Mouse (Mus musculus): Measurements from ENCODE around the gene Odf3l1.

Gene Odf3l1

DNA sequence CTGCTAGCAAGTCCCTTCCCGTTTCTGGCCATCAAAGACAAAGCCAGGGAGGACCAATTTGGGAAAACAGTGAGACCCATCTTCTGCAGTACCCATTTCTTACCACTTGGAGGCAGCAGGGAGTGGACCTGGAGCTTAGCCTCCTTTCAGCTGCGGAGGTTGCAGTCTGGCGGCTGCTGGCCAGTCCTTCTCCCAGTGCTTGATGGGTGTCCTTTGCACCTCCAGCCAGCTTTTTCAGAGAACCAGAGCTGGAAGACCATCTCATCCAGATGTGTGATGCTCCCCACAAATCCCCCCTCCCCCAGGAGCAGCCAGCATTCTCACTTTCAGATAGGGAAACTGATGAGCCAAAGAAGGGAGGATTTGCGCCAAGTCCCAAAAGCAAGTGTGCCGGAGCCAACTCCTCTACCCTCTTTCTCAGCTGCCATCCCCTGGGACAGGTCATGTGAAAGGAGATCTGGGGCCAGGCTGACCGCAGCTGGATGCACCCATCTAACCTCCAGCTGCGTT is 20.7 kb downstream of the Odf3l1 start:
- DNase-seq (ENCODE audit: low spot score), result peak; percentile 75

DNA sequence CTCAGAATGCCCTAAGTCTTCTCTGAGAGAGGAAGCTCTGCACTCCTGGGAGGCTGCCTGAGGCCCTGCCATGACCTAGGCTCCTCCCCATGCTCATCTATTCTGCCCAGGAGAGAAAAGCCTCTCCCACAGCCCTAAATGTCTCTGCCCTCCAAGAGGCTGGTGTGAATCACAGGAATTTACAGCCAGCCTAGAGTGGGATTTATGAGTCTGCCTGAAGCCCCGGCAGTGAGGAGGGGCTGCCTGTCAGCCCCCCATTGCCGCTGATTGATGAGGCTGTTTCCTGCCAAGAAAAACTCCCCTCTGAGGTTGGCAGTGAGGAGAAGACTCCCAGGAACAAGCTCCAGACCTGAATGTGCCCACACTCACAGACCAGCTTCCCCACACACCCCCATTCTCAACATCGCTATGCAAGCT is 22.2 kb downstream of the Odf3l1 start:
- no peak for DNase-seq (ENCODE audit: low spot score)

DNA sequence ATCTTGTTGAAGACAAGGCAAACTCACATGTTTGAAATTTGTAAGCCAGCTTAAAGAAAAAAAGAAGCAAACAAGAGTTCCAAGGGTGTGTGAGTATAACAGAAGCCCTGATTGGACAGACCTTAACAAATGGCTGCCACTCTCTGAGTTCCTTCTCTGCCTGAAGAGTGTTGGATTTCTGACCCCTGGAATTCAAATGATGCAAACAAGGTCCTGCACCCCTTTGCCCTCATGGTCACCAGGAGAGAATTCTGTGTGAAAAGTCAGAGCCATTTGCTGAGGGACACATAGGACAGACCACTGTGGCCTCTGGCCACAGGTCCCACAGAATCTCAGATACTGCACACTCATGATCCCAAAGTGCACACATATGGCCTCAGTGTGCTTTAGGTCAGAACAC is 22.6 kb downstream of the Odf3l1 start:
- DNase-seq (ENCODE audit: low spot score), result no peak

DNA sequence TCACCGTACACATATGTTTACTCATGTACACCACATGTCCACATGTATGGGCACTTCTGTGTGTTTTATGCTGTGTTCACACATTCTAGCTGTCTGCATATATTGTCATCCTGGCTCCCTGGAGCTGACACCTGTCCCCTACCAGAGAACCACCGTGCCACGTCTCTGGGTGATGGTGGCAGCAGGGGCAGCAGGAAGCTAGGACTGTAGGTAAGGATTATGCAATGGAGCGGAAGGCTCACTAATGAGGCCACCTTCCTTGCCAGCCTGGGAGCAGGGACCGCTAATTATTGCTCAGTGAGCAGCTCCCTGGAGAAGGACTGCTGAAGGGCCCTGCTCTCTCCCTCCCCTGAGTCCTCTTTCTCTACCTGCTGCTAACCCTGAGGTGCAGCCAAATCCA is 23.8 kb downstream of the Odf3l1 start:
- no peak for DNase-seq (ENCODE audit: low spot score)

DNA sequence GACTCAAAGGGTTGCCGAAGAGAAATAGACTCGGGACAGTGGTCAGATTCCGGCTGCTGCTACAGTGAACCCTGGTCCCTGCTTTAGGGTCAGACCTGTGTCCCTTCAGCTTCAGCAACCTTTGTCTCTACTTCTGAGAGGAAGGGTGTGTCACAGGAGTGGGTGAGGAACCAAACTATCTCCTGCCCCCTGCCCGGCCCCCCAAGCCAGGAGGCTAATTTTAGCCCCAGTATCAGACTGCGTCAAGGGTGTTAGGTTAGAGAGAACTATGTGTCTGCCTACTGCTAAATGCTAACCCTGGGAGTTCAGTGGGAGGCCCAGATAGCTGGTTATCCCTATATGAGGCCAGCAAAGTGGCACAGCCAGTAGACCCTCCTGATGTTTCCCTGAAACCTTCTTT is 29.3 kb downstream of the Odf3l1 start:
- no peak for DNase-seq (ENCODE audit: low spot score)

DNA sequence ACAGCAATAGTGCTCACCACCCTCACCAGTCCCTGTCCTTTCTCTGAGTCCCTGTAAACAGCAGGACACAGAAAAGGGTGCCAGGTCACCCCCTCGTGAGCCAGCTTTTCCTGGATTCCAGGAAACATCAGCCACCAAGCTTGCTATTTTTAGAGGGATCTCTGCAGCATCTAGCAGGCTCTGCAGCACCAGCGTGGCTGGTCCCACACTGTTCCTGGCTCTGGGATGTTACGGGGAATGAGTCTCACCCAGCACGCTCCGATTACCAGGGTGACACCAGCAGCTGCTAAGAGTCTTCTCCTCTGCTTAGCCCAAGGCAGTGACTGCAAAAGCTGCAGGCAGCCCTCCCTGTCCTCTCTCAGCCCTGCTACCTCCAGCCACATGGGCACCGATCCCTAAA is 31.6 kb downstream of the Odf3l1 start:
- no peak for DNase-seq (ENCODE audit: low spot score)

DNA sequence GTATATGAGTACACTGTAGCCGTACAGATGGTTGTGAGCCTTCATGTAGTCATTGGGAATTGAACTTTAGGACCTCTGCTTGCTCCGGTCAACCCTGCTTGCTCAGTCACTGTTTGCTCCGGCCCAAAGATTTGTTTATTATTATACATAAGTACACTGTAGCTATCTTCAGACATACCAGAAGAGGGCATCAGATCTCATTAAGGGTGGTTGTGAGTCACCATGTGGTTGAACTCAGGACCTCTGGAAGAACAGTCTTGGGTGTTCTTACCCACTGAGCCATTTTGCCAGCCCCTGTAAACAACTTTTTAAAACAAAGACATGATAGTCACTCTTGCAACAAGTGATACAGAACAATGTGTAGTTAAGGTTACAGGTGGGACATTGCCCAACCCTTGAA is 32.6 kb downstream of the Odf3l1 start:
- DNase-seq (ENCODE audit: low spot score), result no peak

DNA sequence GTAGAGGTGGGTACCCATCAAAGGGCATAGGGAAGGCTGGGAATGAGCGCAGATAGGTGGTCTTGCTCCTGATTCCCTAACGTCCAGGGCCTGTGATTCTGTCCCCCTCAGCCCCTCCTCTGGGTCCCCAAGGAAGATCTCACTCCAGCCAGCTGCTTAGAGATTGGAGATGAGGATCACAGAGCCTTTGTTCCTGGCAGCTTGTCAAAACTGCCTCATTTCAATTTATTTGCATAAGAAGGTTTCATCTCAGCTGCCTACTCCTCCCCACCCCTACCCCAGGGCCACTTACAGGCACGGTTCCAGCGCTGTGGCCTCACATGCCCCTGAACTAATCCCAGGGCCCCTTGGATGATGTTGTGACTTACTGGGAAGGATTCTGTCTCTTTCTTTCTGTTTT is 34.3 kb downstream of the Odf3l1 start:
- no peak for DNase-seq (ENCODE audit: low spot score)

DNA sequence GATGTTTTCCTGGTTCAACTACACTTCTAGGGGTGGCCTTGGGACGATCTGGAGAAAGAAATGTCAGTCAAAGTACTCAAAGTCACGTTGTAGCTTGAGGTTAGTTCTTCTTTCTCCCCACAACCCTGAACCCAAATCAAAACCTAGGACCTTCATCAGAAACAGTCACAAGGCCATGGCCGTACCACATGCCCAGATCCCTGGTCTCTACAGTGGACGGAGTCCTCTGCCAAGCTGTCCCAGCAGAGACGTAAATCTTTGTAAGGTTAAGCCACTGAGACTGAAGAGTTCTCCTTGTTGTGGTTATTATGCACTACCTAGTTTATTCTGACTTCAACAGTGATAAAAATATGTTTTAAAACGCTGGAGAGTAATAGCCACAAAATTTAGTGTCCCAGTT is 35.6 kb downstream of the Odf3l1 start:
- no peak for DNase-seq (ENCODE audit: low spot score)

DNA sequence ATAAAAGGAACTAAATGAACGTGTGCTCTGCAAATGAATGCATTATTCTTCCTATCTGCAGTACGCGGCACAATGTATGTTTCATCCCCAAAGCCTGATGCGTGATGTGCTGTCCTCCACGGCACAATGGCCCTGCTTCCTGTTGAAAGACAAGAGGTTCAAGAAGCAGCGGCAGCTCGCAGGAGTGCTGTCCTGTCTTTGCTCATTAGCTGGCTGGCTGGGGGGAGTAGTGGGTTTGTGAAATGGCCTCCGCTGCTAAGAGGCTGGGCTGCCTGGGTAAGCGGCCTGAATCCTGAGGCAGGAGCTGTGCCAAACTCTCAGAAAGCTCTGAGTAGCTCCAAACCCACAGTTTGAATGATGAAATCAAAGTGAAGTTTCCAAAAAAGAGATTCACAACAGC is 36.3 kb downstream of the Odf3l1 start:
- no peak for DNase-seq (ENCODE audit: low spot score)

DNA sequence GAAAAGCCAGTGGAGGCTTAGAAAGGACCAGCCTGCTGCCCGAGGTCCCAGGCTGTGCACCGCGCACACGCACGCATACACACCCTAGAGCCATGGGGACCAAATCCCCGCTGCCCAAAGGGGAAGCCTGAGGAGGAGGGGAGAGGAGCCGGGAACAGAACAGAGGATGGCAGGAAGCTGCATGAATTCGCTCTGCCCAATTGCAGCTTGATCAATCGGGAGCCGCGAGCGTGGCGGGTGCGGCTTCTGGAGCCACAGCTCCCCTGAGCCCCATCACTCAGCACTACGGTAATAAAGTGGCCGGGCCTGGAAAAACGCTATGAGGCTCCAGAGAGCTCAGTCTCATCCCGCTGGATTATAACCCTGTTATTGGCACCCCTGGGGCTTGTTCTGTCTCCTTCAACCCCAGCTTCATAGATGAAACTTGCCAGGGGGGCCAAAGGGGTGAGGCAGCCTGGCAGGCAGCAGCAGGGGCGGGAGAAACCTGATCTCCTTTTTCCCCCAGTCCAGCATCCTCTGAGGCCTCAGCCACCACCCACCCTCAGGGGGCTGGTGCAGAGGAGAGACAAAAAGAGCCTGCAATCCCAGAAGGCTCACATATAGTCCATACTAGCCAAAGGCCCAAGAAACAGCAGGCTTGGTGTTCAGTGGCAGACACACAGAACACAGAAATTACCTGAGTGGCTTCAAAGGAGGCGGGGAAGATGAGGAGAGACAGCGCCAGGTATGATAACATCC is 38.8 kb downstream of the Odf3l1 start:
- no peak for DNase-seq (ENCODE audit: low spot score)

DNA sequence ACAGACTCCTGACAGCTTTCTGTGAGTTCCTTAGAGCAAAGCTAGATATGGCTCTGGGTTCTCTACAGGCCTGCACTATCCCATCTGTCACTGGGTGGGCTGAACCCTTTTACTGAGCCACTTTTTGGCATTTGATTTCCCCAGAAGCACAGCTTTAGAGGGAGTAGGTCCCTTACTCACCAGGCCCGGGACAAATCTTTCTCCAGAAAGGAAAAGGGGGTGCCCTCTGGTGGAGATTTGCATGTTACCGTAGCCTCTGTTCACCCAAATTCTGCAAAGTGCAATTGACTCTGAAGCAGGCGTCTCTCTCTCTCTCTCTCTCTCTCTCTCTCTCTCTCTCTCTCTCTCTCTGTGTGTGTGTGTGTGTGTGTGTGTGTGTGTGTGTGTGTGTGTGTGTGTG is 39.6 kb downstream of the Odf3l1 start:
- peak; percentile 20 for DNase-seq (ENCODE audit: low spot score)

DNA sequence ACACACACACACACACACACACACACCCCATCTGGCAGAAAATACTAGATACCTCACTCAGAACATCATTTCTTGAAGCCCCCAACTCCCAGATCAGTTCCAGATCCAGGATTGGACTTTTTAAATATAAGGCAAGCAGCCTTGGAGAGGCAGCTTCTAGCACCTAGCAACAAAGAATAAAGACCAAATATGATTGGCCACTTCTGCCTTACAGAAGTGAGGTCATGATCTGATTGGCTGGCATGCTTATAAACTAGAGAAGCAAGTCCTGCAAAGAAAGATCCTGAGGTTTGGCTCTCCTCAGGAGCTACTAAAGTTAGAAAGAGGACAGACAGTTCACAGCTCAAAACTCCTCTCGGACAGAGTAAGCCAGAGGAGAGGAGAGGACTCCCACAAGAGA is 53.6 kb downstream of the Odf3l1 start:
- DNase-seq (ENCODE audit: low spot score), result no peak

DNA sequence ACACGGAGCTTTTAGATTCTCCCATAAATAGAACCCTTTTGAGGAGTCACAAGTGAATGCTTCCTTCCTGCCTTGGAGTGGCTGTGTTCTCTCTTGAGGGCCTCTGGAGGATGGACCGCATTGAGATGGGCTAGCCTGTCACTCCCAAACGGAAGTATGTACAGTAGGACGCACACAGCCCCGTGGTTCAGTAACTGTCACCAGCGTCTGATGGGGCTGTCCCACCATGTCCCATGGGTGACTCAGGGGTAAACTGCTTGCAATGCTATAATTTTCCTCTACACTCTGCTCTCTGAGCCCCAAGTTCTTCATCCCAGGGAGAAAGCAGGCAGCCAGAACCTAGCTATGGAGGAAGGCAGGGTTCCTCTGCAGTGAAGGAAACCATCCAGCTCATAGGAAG is 56.5 kb downstream of the Odf3l1 start:
- DNase-seq (ENCODE audit: low spot score), result no peak

DNA sequence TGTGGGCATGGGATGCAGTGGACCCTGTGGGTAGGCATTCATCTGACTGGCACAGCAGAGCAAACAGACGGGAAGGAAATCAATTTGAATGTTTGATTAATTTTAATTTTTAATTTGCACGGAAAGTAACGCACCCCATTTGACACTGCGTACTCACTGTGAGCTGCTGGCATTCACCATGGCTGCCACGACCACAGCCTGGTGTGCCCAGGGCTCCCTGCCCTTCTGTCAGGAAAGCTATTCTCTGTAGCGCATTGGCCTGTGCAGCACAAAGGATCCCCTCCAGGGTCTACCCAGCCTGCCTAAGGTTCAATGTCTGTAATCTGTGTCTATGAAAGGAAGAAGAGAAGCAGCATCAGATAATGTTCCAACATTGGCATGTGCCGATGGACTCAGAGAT is 61.3 kb downstream of the Odf3l1 start:
- no peak for DNase-seq (ENCODE audit: low spot score)

Measured in urinary bladder, postnatal 14 days (tissue).